In genomic region chr2:38065914-38066313, GRCm38 (mm10) we compare ENCODE assay signal across 20 mouse cellular contexts.
A peak's percentile ranks its signal among the peaks of the same experiment; 100 is the strongest.
DNase-seq lines count a peak whose midpoint lies in the region; ATAC-seq lines count a peak whose summit lies in the region.
"Had no signal": no experiment of that assay in that cellular context is flagged by ENCODE, and none has a peak within 500 bp of the region (broad histone marks: within the 10 kb centered on the region; RNA-seq: fewer than 3 reads in every experiment).

No protein-coding gene starts in this region.

- H3K9ac ChIP-seq in intestine, embryonic 14.5 days (ENCODE audit: low read length) = no peak overlapping the region
- no peak overlapping the region for H3K9ac ChIP-seq in stomach, embryonic 15.5 days
- no peak overlapping the region for H3K9ac ChIP-seq in neural tube, embryonic 15.5 days (replicated peaks)
- H3K9ac ChIP-seq: embryonic facial prominence, embryonic 12.5 days; forebrain, embryonic 15.5 days; heart, embryonic 15.5 days; hindbrain, embryonic 14.5 days had no signal

- H3K27me3 ChIP-seq in intestine, embryonic 14.5 days (replicated peaks; ENCODE audit: control insufficient read depth, insufficient read depth, low read length) = no peaks in the 10 kb centered on the region
- H3K27me3 ChIP-seq in limb, embryonic 10.5 days (ENCODE audit: low read depth, poor library complexity, severe bottlenecking) = peaks cover 23% of the 10 kb centered on the region; the same call in 1 of the 2 replicates
- H3K27me3 ChIP-seq in stomach, embryonic 15.5 days (replicated peaks) = no peaks in the 10 kb centered on the region
- no peaks in the 10 kb centered on the region for H3K27me3 ChIP-seq in neural tube, embryonic 15.5 days (replicated peaks)
- H3K27me3 ChIP-seq: forebrain, embryonic 15.5 days; heart, embryonic 15.5 days had no signal

- H3K4me1 ChIP-seq in intestine, embryonic 14.5 days (replicated peaks; ENCODE audit: control insufficient read depth, insufficient read depth, low read length) = no peaks in the 10 kb centered on the region
- peaks cover 49% of the 10 kb centered on the region for H3K4me1 ChIP-seq in limb, embryonic 10.5 days
- H3K4me1 ChIP-seq in stomach, embryonic 15.5 days = no peaks in the 10 kb centered on the region
- H3K4me1 ChIP-seq in neural tube, embryonic 15.5 days = 0 out of 2 replicates have a peak, but pooled peaks cover 11% of the 10 kb centered on the region
- H3K4me1 ChIP-seq: forebrain, embryonic 15.5 days; heart, embryonic 15.5 days; hindbrain, embryonic 10.5 days had no signal

- H3K4me3 ChIP-seq in intestine, embryonic 14.5 days (ENCODE audit: low read depth, low read length) = no peak overlapping the region
- H3K4me3 ChIP-seq in limb, embryonic 10.5 days = no peak overlapping the region
- no peak overlapping the region for H3K4me3 ChIP-seq in stomach, embryonic 15.5 days (replicated peaks)
- no peak overlapping the region for H3K4me3 ChIP-seq in neural tube, embryonic 15.5 days (replicated peaks)
- H3K4me3 ChIP-seq: embryonic facial prominence, embryonic 12.5 days; forebrain, embryonic 15.5 days; heart, embryonic 10.5 days; heart, embryonic 15.5 days; hindbrain, embryonic 10.5 days had no signal

- peak; percentile 36 for DNase-seq in 416B (ENCODE audit: low read depth)
- no peak for DNase-seq in intestine, embryonic 14.5 days (ENCODE audit: low spot score)
- no peak for DNase-seq in limb, embryonic 10.5 days (ENCODE audit: low spot score)
- DNase-seq in left cerebral cortex, postnatal 14 days (ENCODE audit: low spot score in 2 of 2) = no peak
- DNase-seq in right cerebral cortex, postnatal 36 days (ENCODE audit: low spot score in 2 of 2) = no peak
- DNase-seq: adrenal gland, adult 8-10 months; adrenal gland, postnatal 36 days; cerebellum, adult 2 months; cerebellum, postnatal 10 days; gastrocnemius, postnatal 36 days; heart, adult 18-20 months; heart, postnatal 14 days had no signal

- ATAC-seq in intestine, embryonic 14.5 days (replicated peaks; ENCODE audit: low FRiP score, low TSS enrichment, low read depth) = peak; percentile 50
- peak; percentile 29; the same call in 1 of the 2 replicates for ATAC-seq in stomach, embryonic 15.5 days (ENCODE audit: insufficient read depth, low FRiP score, low read depth)
- no peak for ATAC-seq in neural tube, embryonic 15.5 days (ENCODE audit: low FRiP score)
- ATAC-seq: forebrain, embryonic 15.5 days had no signal

- no peaks in the 10 kb centered on the region for H3K36me3 ChIP-seq in intestine, embryonic 14.5 days (ENCODE audit: control insufficient read depth, insufficient read depth, low read length)
- H3K36me3 ChIP-seq in limb, embryonic 10.5 days = no peaks in the 10 kb centered on the region
- no peaks in the 10 kb centered on the region for H3K36me3 ChIP-seq in stomach, embryonic 15.5 days
- H3K36me3 ChIP-seq in neural tube, embryonic 15.5 days = no peaks in the 10 kb centered on the region
- H3K36me3 ChIP-seq: embryonic facial prominence, embryonic 12.5 days; forebrain, embryonic 15.5 days; heart, embryonic 10.5 days; heart, embryonic 15.5 days; hindbrain, embryonic 10.5 days had no signal

- WGBS in intestine, embryonic 14.5 days = 67% methylated on average over 1 of the region's 1 CpGs
- 43% methylated on average over 1 of the region's 1 CpGs for WGBS in limb, embryonic 10.5 days
- 79% methylated on average over 1 of the region's 1 CpGs for WGBS in stomach, embryonic 15.5 days
- WGBS in neural tube, embryonic 15.5 days = 59% methylated on average over 1 of the region's 1 CpGs

- no peaks in the 10 kb centered on the region for H3K9me3 ChIP-seq in intestine, embryonic 14.5 days (ENCODE audit: control insufficient read depth, low read length)
- no peaks in the 10 kb centered on the region for H3K9me3 ChIP-seq in limb, embryonic 10.5 days (replicated peaks)
- no peaks in the 10 kb centered on the region for H3K9me3 ChIP-seq in stomach, embryonic 15.5 days
- no peaks in the 10 kb centered on the region for H3K9me3 ChIP-seq in neural tube, embryonic 15.5 days (replicated peaks)
- H3K9me3 ChIP-seq: embryonic facial prominence, embryonic 12.5 days; forebrain, embryonic 15.5 days; heart, embryonic 10.5 days; heart, embryonic 15.5 days; hindbrain, embryonic 10.5 days had no signal

- no peak overlapping the region for H3K27ac ChIP-seq in intestine, embryonic 14.5 days (ENCODE audit: low read depth)
- H3K27ac ChIP-seq in limb, embryonic 10.5 days = peak overlapping the region; percentile 20; the same call in 1 of the 2 replicates
- no peak overlapping the region for H3K27ac ChIP-seq in stomach, embryonic 15.5 days
- no peak overlapping the region for H3K27ac ChIP-seq in neural tube, embryonic 15.5 days (replicated peaks)
- H3K27ac ChIP-seq: embryonic facial prominence, embryonic 12.5 days; forebrain, embryonic 15.5 days; heart, embryonic 10.5 days; heart, embryonic 15.5 days; hindbrain, embryonic 10.5 days; hindbrain, embryonic 14.5 days had no signal

- intact Hi-C loops in left cerebral cortex, postnatal 14 days (cut with DNase I) = no loop called here

- no peak overlapping the region for H3K4me2 ChIP-seq in intestine, embryonic 14.5 days (ENCODE audit: low read length)
- H3K4me2 ChIP-seq in stomach, embryonic 15.5 days = no peak overlapping the region
- H3K4me2 ChIP-seq in neural tube, embryonic 15.5 days = no peak overlapping the region
- H3K4me2 ChIP-seq: embryonic facial prominence, embryonic 12.5 days; forebrain, embryonic 15.5 days; heart, embryonic 15.5 days; hindbrain, embryonic 14.5 days had no signal
